Mouse (Mus musculus) E14TG2a.4 (cell line): Measurements from ENCODE around the gene Tns2.

ENCODE experiments used
- H3K27me3 ChIP-seq: 2 replicates; pipeline ENCODE4 v1.6.1; 2014; ENCODE audit warnings: low read length, control low read depth; ENCODE audit not compliant: insufficient read depth
- H3K36me3 ChIP-seq: 2 replicates; pipeline ENCODE4 v1.6.1; 2014; ENCODE audit warnings: low read length, control low read depth; ENCODE audit not compliant: insufficient read depth
- H3K4me1 ChIP-seq: replicated peaks from 2 replicates; pipeline ENCODE4 v1.6.1; 2014; ENCODE audit warnings: low read depth, low read length, control low read depth
- H3K4me3 ChIP-seq: replicated peaks from 2 replicates; pipeline ENCODE4 v1.5.1; 2014; ENCODE audit warnings: mild to moderate bottlenecking, low read length
- H3K9me3 ChIP-seq: 2 replicates; pipeline ENCODE4 v1.6.1; 2014; ENCODE audit warnings: low read length, control low read depth
- CTCF ChIP-seq: conservative IDR thresholded peaks from 2 replicates; pipeline ENCODE4 v1.5.1; 2014; ENCODE audit warnings: low read length
- NANOG ChIP-seq: IDR thresholded peaks from 2 replicates; pipeline ENCODE4 v1.6.1; 2014; ENCODE audit warnings: borderline replicate concordance, low read length, mixed read lengths
- POU5F1 ChIP-seq: IDR thresholded peaks from 2 replicates; pipeline ENCODE4 v1.6.1; 2014; ENCODE audit warnings: low read length, borderline replicate concordance

Gene Tns2

GRCm38 (mm10) chr15:102119121-102119830 is 19.1 kb downstream of the Tns2 start:
- Histone ChIP-seq H3K9me3 (no peaks in the 10 kb centered on the region), H3K27me3 (no peaks in the 10 kb centered on the region), H3K4me1 (peaks cover 34% of the 10 kb centered on the region), H3K4me3 (no peak overlapping the region), H3K36me3 (peaks cover 86% of the 10 kb centered on the region)
- no peak for TF ChIP-seq POU5F1

GRCm38 (mm10) chr15:102119831-102120170 is 19.6 kb downstream of the Tns2 start:
- H3K4me3 ChIP-seq, result no peak overlapping the region
- H3K9me3 ChIP-seq, result no peaks in the 10 kb centered on the region
- H3K36me3 ChIP-seq, result peaks cover 89% of the 10 kb centered on the region
- TF ChIP-seq CTCF (no peak), NANOG (no peak), POU5F1 (no peak)
- peaks cover 34% of the 10 kb centered on the region for H3K4me1 ChIP-seq
- H3K27me3 ChIP-seq, result no peaks in the 10 kb centered on the region

GRCm38 (mm10) chr15:102120530-102120929 is 20.3 kb downstream of the Tns2 start:
- Histone ChIP-seq H3K36me3 (peaks cover 91% of the 10 kb centered on the region), H3K27me3 (no peaks in the 10 kb centered on the region), H3K4me1 (peaks cover 30% of the 10 kb centered on the region), H3K9me3 (no peaks in the 10 kb centered on the region), H3K4me3 (no peak overlapping the region)
- TF ChIP-seq NANOG (no peak), POU5F1 (no peak), CTCF (no peak)

GRCm38 (mm10) chr15:102126303-102126702 is 26.1 kb downstream of the Tns2 start:
- Histone ChIP-seq H3K27me3 (no peaks in the 10 kb centered on the region), H3K36me3 (peaks cover 88% of the 10 kb centered on the region), H3K4me3 (no peak overlapping the region), H3K4me1 (no peaks in the 10 kb centered on the region), H3K9me3 (no peaks in the 10 kb centered on the region)
- TF ChIP-seq CTCF, result no peak
- TF ChIP-seq POU5F1, result no peak
- TF ChIP-seq NANOG, result no peak

GRCm38 (mm10) chr15:102133314-102133713 is 33.1 kb downstream of the Tns2 start:
- Histone ChIP-seq H3K36me3 (peaks cover 51% of the 10 kb centered on the region), H3K4me3 (no peak overlapping the region), H3K27me3 (peaks cover 2% of the 10 kb centered on the region; the same call in 1 of the 2 replicates), H3K9me3 (no peaks in the 10 kb centered on the region), H3K4me1 (peaks cover 34% of the 10 kb centered on the region)
- TF ChIP-seq POU5F1, result no peak
- TF ChIP-seq CTCF, result no peak
- TF ChIP-seq NANOG, result no peak

- Histone ChIP-seq H3K36me3 (peaks cover 37% of the 10 kb centered on the region), H3K4me1 (peaks cover 34% of the 10 kb centered on the region), H3K27me3 (peaks cover 11% of the 10 kb centered on the region), H3K9me3 (no peaks in the 10 kb centered on the region), H3K4me3 (peak overlapping the region; percentile 93; the same call in 1 of the 2 replicates)
- TF ChIP-seq CTCF (no peak), POU5F1 (no peak)
Measured at GRCm38 (mm10) chr15:102134709-102135108, 34.5 kb downstream of the Tns2 start.

- Histone ChIP-seq H3K9me3 (no peaks in the 10 kb centered on the region), H3K36me3 (peaks cover 28% of the 10 kb centered on the region), H3K4me3 (peak overlapping the region; percentile 93), H3K4me1 (peaks cover 34% of the 10 kb centered on the region), H3K27me3 (peaks cover 11% of the 10 kb centered on the region)
- no peak for TF ChIP-seq POU5F1
- TF ChIP-seq CTCF, result no peak
- TF ChIP-seq NANOG, result no peak
Measured at GRCm38 (mm10) chr15:102135522-102136128, 35.4 kb downstream of the Tns2 start.

GRCm38 (mm10) chr15:102136129-102136758 is 36.0 kb downstream of the Tns2 start, which contains the start of gene Spryd3:
Spryd3 (minus strand) TSS chr15:102136234.
- peaks cover 34% of the 10 kb centered on the region for H3K4me1 ChIP-seq
- H3K9me3 ChIP-seq, result no peaks in the 10 kb centered on the region
- no peak for TF ChIP-seq NANOG
- no peak for TF ChIP-seq POU5F1
- TF ChIP-seq CTCF, result no peak
- peak within 1 kb of the TSS; percentile 93 for H3K4me3 ChIP-seq
- H3K27me3 ChIP-seq, result peaks cover 12% of the 10 kb centered on the region
- H3K36me3 ChIP-seq, result peaks cover 22% of the 10 kb centered on the region

- Histone ChIP-seq H3K4me1 (peaks cover 37% of the 10 kb centered on the region), H3K4me3 (no peak overlapping the region), H3K27me3 (peaks cover 59% of the 10 kb centered on the region), H3K9me3 (no peaks in the 10 kb centered on the region), H3K36me3 (no peaks in the 10 kb centered on the region)
- TF ChIP-seq POU5F1 (no peak), NANOG (no peak), CTCF (no peak)
Measured at GRCm38 (mm10) chr15:102141120-102141519, 40.9 kb downstream of the Tns2 start.
